Mouse (Mus musculus) gastrocnemius, adult 18-20 months (tissue): Measurements from ENCODE around the gene Padi4. TPM values are rescaled to one million over a fixed set of nuclear protein-coding genes. Genes with fewer than 3 reads are reported as not detected.

Experiments used
- DNase-seq: peaks from one replicate; pipeline ENCODE4 v3.0.0; 2021; ENCODE audit warnings: low spot score
- microRNA-seq: library from miRNA; unstranded; fragments of <30 nt; microRNA quantifications from one replicate; pipeline ENCODE4 v1.2.0, GENCODE M21; 2021
- total RNA-seq, 2 experiments: library from RNA; stranded (reverse); gene quantifications; 2 replicates each; pipeline ENCODE4 v1.2.3; 2021

Gene Padi4
- total RNA-seq, 2 experiments from 2014 or later: 0.09 TPM; not detected in 1

- DNase-seq: peak; percentile 82
These were observed 71.3 kb downstream of the Padi4 start for GRCm38 (mm10) chr4:140702611-140703327.

GRCm38 (mm10) chr4:140701716-140702561 is 72.1 kb downstream of the Padi4 start:
- DNase-seq: no peak

- DNase-seq: peak; percentile 64
These were observed 72.9 kb downstream of the Padi4 start for GRCm38 (mm10) chr4:140701049-140701715.

- no peak for DNase-seq
These were observed 73.6 kb downstream of the Padi4 start, which contains the start of gene Rcc2 for GRCm38 (mm10) chr4:140700269-140701018. Gene Rcc2 (plus strand): TSS chr4:140700541.

GRCm38 (mm10) chr4:140699441-140700127 is 74.5 kb downstream of the Padi4 start:
- DNase-seq: peak; percentile 74

Small RNA genes within 50 kb of the gene (microRNA-seq; reads per million reads assigned to microRNA genes)
- gene Gm25951: not detected

Other genes starting within 250 kb of the Padi4 start
- gene Arhgef10l, start 108.2 kb downstream of the Padi4 start, total RNA-seq: 10 to 100 TPM; 53.2 to 68.6 TPM
- 1 to 10 TPM; 7.2 to 8.9 TPM for gene Rcc2, start 73.7 kb downstream of the Padi4 start, total RNA-seq
- not detected for gene Padi6, start 31.6 kb downstream of the Padi4 start, total RNA-seq
- 1 to 10 TPM; 1.4 TPM for gene Padi3, start 36.4 kb upstream of the Padi4 start, total RNA-seq
- gene Padi1, start 71.5 kb upstream of the Padi4 start, total RNA-seq: under 1 TPM; 0.07 to 0.21 TPM
- gene Padi2, start 132.1 kb upstream of the Padi4 start, total RNA-seq: 100 to 1,000 TPM; 129 to 189 TPM
- 100 to 1,000 TPM; 630 to 677 TPM for gene Sdhb, start 187.0 kb upstream of the Padi4 start, total RNA-seq
- 10 to 100 TPM; 16.2 to 21.1 TPM for gene Atp13a2, start 212.6 kb upstream of the Padi4 start, total RNA-seq
- gene Mfap2, start 236.2 kb upstream of the Padi4 start, total RNA-seq: 1 to 10 TPM; 1.1 to 2.3 TPM